Mouse (Mus musculus): ENCODE results near the gene Fgd6. TPM values are rescaled to one million over a fixed set of nuclear protein-coding genes. Genes with fewer than 3 reads are reported as not detected.

Gene Fgd6
- polyA plus RNA-seq, 1 experiment = 2.0 TPM

- no peaks in the 10 kb centered on the region for H3K27me3 ChIP-seq (ENCODE audit: control insufficient read depth, insufficient read depth, low read length)
- 42% methylated on average over 7 of the region's 7 CpGs for WGBS
- no peaks in the 10 kb centered on the region for H3K36me3 ChIP-seq (ENCODE audit: control insufficient read depth, insufficient read depth, low read length)
- no peaks in the 10 kb centered on the region for H3K4me1 ChIP-seq (replicated peaks; ENCODE audit: control insufficient read depth, insufficient read depth, low read length)
- no peak for DNase-seq
- no peak overlapping the region for H3K4me3 ChIP-seq (ENCODE audit: control insufficient read depth, insufficient read depth, low read length)
- TF ChIP-seq CTCF (IDR thresholded peaks at IDR 0.05; ENCODE audit: borderline replicate concordance, control insufficient read depth, extremely low read depth, insufficient read depth, low read length, poor library complexity) (no peak), POLR2A (IDR thresholded peaks at IDR 0.05; ENCODE audit: control insufficient read depth, extremely low read depth, insufficient read depth, low read length, poor library complexity) (no peak)
- no peak overlapping the region for H3K27ac ChIP-seq (ENCODE audit: control insufficient read depth, insufficient read depth, low read length)
These were observed 46.4 kb downstream of the Fgd6 start for GRCm38 (mm10) chr10:94082040-94082734.

GRCm38 (mm10) chr10:94086315-94086714 is 50.5 kb downstream of the Fgd6 start:
- WGBS = 89% methylated on average over 8 of the region's 8 CpGs
- Histone ChIP-seq H3K4me3 (ENCODE audit: control insufficient read depth, insufficient read depth, low read length) (no peak overlapping the region), H3K4me1 (replicated peaks; ENCODE audit: control insufficient read depth, insufficient read depth, low read length) (no peaks in the 10 kb centered on the region), H3K36me3 (ENCODE audit: control insufficient read depth, insufficient read depth, low read length) (no peaks in the 10 kb centered on the region), H3K27ac (ENCODE audit: control insufficient read depth, insufficient read depth, low read length) (no peak overlapping the region), H3K27me3 (ENCODE audit: control insufficient read depth, insufficient read depth, low read length) (no peaks in the 10 kb centered on the region)
- no peak for DNase-seq
- TF ChIP-seq CTCF (IDR thresholded peaks at IDR 0.05; ENCODE audit: borderline replicate concordance, control insufficient read depth, extremely low read depth, insufficient read depth, low read length, poor library complexity) (no peak), POLR2A (IDR thresholded peaks at IDR 0.05; ENCODE audit: control insufficient read depth, extremely low read depth, insufficient read depth, low read length, poor library complexity) (no peak)

GRCm38 (mm10) chr10:94087367-94088077 is 51.7 kb downstream of the Fgd6 start:
- TF ChIP-seq POLR2A (IDR thresholded peaks at IDR 0.05; ENCODE audit: control insufficient read depth, extremely low read depth, insufficient read depth, low read length, poor library complexity) (no peak), CTCF (IDR thresholded peaks at IDR 0.05; ENCODE audit: borderline replicate concordance, control insufficient read depth, extremely low read depth, insufficient read depth, low read length, poor library complexity) (no peak)
- Histone ChIP-seq H3K4me1 (replicated peaks; ENCODE audit: control insufficient read depth, insufficient read depth, low read length) (no peaks in the 10 kb centered on the region), H3K27ac (ENCODE audit: control insufficient read depth, insufficient read depth, low read length) (no peak overlapping the region), H3K4me3 (ENCODE audit: control insufficient read depth, insufficient read depth, low read length) (no peak overlapping the region), H3K27me3 (ENCODE audit: control insufficient read depth, insufficient read depth, low read length) (no peaks in the 10 kb centered on the region), H3K36me3 (ENCODE audit: control insufficient read depth, insufficient read depth, low read length) (no peaks in the 10 kb centered on the region)
- no peak for DNase-seq
- 85% methylated on average over 9 of the region's 11 CpGs for WGBS

GRCm38 (mm10) chr10:94090032-94090431 is 54.2 kb downstream of the Fgd6 start:
- Histone ChIP-seq H3K4me1 (replicated peaks; ENCODE audit: control insufficient read depth, insufficient read depth, low read length) (no peaks in the 10 kb centered on the region), H3K27me3 (ENCODE audit: control insufficient read depth, insufficient read depth, low read length) (no peaks in the 10 kb centered on the region), H3K4me3 (ENCODE audit: control insufficient read depth, insufficient read depth, low read length) (no peak overlapping the region), H3K27ac (ENCODE audit: control insufficient read depth, insufficient read depth, low read length) (no peak overlapping the region), H3K36me3 (ENCODE audit: control insufficient read depth, insufficient read depth, low read length) (no peaks in the 10 kb centered on the region)
- 92% methylated on average over 3 of the region's 3 CpGs for WGBS
- TF ChIP-seq POLR2A (IDR thresholded peaks at IDR 0.05; ENCODE audit: control insufficient read depth, extremely low read depth, insufficient read depth, low read length, poor library complexity) (no peak), CTCF (IDR thresholded peaks at IDR 0.05; ENCODE audit: borderline replicate concordance, control insufficient read depth, extremely low read depth, insufficient read depth, low read length, poor library complexity) (no peak)
- no peak for DNase-seq

GRCm38 (mm10) chr10:94093534-94093933 is 57.7 kb downstream of the Fgd6 start:
- WGBS = 83% methylated on average over 5 of the region's 5 CpGs
- TF ChIP-seq POLR2A (IDR thresholded peaks at IDR 0.05; ENCODE audit: control insufficient read depth, extremely low read depth, insufficient read depth, low read length, poor library complexity) (no peak), CTCF (IDR thresholded peaks at IDR 0.05; ENCODE audit: borderline replicate concordance, control insufficient read depth, extremely low read depth, insufficient read depth, low read length, poor library complexity) (no peak)

GRCm38 (mm10) chr10:94095743-94096465 is 60.1 kb downstream of the Fgd6 start:
- WGBS = 95% methylated on average over 17 of the region's 17 CpGs
- Histone ChIP-seq H3K27me3 (ENCODE audit: control insufficient read depth, insufficient read depth, low read length) (no peaks in the 10 kb centered on the region), H3K27ac (ENCODE audit: control insufficient read depth, insufficient read depth, low read length) (no peak overlapping the region), H3K36me3 (ENCODE audit: control insufficient read depth, insufficient read depth, low read length) (no peaks in the 10 kb centered on the region), H3K4me1 (replicated peaks; ENCODE audit: control insufficient read depth, insufficient read depth, low read length) (no peaks in the 10 kb centered on the region), H3K4me3 (ENCODE audit: control insufficient read depth, insufficient read depth, low read length) (no peak overlapping the region)
- TF ChIP-seq POLR2A (IDR thresholded peaks at IDR 0.05; ENCODE audit: control insufficient read depth, extremely low read depth, insufficient read depth, low read length, poor library complexity) (no peak), CTCF (IDR thresholded peaks at IDR 0.05; ENCODE audit: borderline replicate concordance, control insufficient read depth, extremely low read depth, insufficient read depth, low read length, poor library complexity) (no peak)
- no peak for DNase-seq

More at GRCm38 (mm10) chr10:94093534-94093933, 57.7 kb downstream of the Fgd6 start:
- no peak for DNase-seq
- Histone ChIP-seq H3K4me1 (replicated peaks; ENCODE audit: control insufficient read depth, insufficient read depth, low read length) (no peaks in the 10 kb centered on the region), H3K36me3 (ENCODE audit: control insufficient read depth, insufficient read depth, low read length) (no peaks in the 10 kb centered on the region), H3K27me3 (ENCODE audit: control insufficient read depth, insufficient read depth, low read length) (no peaks in the 10 kb centered on the region), H3K27ac (ENCODE audit: control insufficient read depth, insufficient read depth, low read length) (no peak overlapping the region), H3K4me3 (ENCODE audit: control insufficient read depth, insufficient read depth, low read length) (no peak overlapping the region)
